Mouse (Mus musculus): ENCODE data around the gene Olfr1278. TPM values are rescaled to one million over a fixed set of nuclear protein-coding genes. Genes with fewer than 3 reads are reported as not detected.

Gene Olfr1278
- not detected in 2 replicates for polyA plus RNA-seq (2012)

GRCm38 (mm10) chr2:111289836-111290235 lies at the start of gene Olfr1278:
Gene Olfr1278 (plus strand): TSS chr2:111290136.

GRCm38 (mm10) chr2:111254216-111254615 lies 35.7 kb upstream of the Olfr1278 start, which contains the start of gene Olfr1276:
Gene Olfr1276 (plus strand): TSS chr2:111254516.

GRCm38 (mm10) chr2:111274006-111274405 lies 15.9 kb upstream of the Olfr1278 start, which contains the start of gene Olfr1277:
Gene Olfr1277 (minus strand): TSS chr2:111274106.

GRCm38 (mm10) chr2:111300374-111300773 lies 10.4 kb downstream of the Olfr1278 start, which contains the start of gene Olfr1279:
Gene Olfr1279 (plus strand): TSS chr2:111300635.

GRCm38 (mm10) chr2:111313717-111314116 lies 23.8 kb downstream of the Olfr1278 start, which contains the start of gene Olfr1280:
Gene Olfr1280 (plus strand): TSS chr2:111314017.

GRCm38 (mm10) chr2:111326220-111326619 lies 36.3 kb downstream of the Olfr1278 start, which contains the start of gene Olfr1281:
Gene Olfr1281 (plus strand): TSS chr2:111326520.

GRCm38 (mm10) chr2:111335976-111336375 lies 46.0 kb downstream of the Olfr1278 start, which contains the start of gene Olfr1282:
Gene Olfr1282 (minus strand): TSS chr2:111336076.

Other genes starting within 250 kb of the Olfr1278 start
- not detected in 2 replicates for gene Gm13941, start 184.2 kb upstream of the Olfr1278 start, polyA plus RNA-seq (2012)
- gene Gm15130, start 137.2 kb upstream of the Olfr1278 start, polyA plus RNA-seq (2012) = not detected in 2 replicates
- not detected in 2 replicates for gene 4930430A15Rik, start 60.5 kb upstream of the Olfr1278 start, polyA plus RNA-seq (2012)
- gene Olfr1275, start 54.9 kb upstream of the Olfr1278 start, polyA plus RNA-seq (2012) = not detected in 2 replicates
- gene Olfr1276, start 35.6 kb upstream of the Olfr1278 start, polyA plus RNA-seq (2012) = not detected in 2 replicates
- gene Olfr1277, start 16.0 kb upstream of the Olfr1278 start, polyA plus RNA-seq (2012) = not detected in 2 replicates
- not detected in 2 replicates for gene Olfr1279, start 10.5 kb downstream of the Olfr1278 start, polyA plus RNA-seq (2012)
- not detected in 2 replicates for gene Olfr1280, start 23.9 kb downstream of the Olfr1278 start, polyA plus RNA-seq (2012)
- gene Olfr1281, start 36.4 kb downstream of the Olfr1278 start, polyA plus RNA-seq (2012) = not detected in 2 replicates
- gene Olfr1282, start 45.9 kb downstream of the Olfr1278 start, polyA plus RNA-seq (2012) = not detected in 2 replicates
- gene Olfr1283, start 76.7 kb downstream of the Olfr1278 start, polyA plus RNA-seq (2012) = not detected in 2 replicates
- not detected in 2 replicates for gene Olfr1284, start 85.4 kb downstream of the Olfr1278 start, polyA plus RNA-seq (2012)
- not detected in 2 replicates for gene Olfr1286, start 133.0 kb downstream of the Olfr1278 start, polyA plus RNA-seq (2012)
- not detected in 2 replicates for gene Olfr1287, start 159.0 kb downstream of the Olfr1278 start, polyA plus RNA-seq (2012)
- gene Olfr1288, start 184.0 kb downstream of the Olfr1278 start, polyA plus RNA-seq (2012) = not detected in 2 replicates
- not detected in 2 replicates for gene Olfr1289, start 190.7 kb downstream of the Olfr1278 start, polyA plus RNA-seq (2012)
- not detected in 2 replicates for gene Olfr1290, start 203.7 kb downstream of the Olfr1278 start, polyA plus RNA-seq (2012)
- not detected in 2 replicates for gene Olfr1291-ps1, start 207.0 kb downstream of the Olfr1278 start, polyA plus RNA-seq (2012)
- gene Olfr1293-ps, start 235.1 kb downstream of the Olfr1278 start, polyA plus RNA-seq (2012) = not detected in 2 replicates

Measured in megakaryocyte-erythroid progenitor cell, adult 5 weeks (primary cell).